Mouse (Mus musculus): ENCODE measurements at regions not wholly inside any gene's neighbourhood (a gene's known extent, or its start where the extent isn't known, plus 50 kb on each side); places are given as distances from the start of the nearest gene placed in this dataset.

- Histone ChIP-seq H3K36me3 (ENCODE audit: control insufficient read depth, insufficient read depth, low read length) (no peaks in the 10 kb centered on the region), H3K4me1 (ENCODE audit: control insufficient read depth, insufficient read depth, low read length) (no peaks in the 10 kb centered on the region), H3K27ac (replicated peaks; ENCODE audit: low read depth, low read length) (no peak overlapping the region), H3K4me2 (ENCODE audit: low read depth, severe bottlenecking) (no peak overlapping the region), H3K9me3 (ENCODE audit: control insufficient read depth, low read length) (no peaks in the 10 kb centered on the region), H3K9ac (ENCODE audit: low read length) (no peak overlapping the region), H3K4me3 (ENCODE audit: low read depth, low read length) (no peak overlapping the region), H3K27me3 (ENCODE audit: control insufficient read depth, insufficient read depth, low read length) (no peaks in the 10 kb centered on the region)
- no peak for DNase-seq (ENCODE audit: low spot score)
- 94% methylated on average over 1 of the region's 1 CpGs for WGBS
- no peak for ATAC-seq (ENCODE audit: insufficient number of reproducible peaks, low FRiP score, low TSS enrichment, low read depth)
Observed at GRCm38 (mm10) chr11:55764846-55765245, 156.8 kb upstream of the Glra1 start.
